Mouse (Mus musculus): ENCODE results near the gene Gm10837.

DNA sequence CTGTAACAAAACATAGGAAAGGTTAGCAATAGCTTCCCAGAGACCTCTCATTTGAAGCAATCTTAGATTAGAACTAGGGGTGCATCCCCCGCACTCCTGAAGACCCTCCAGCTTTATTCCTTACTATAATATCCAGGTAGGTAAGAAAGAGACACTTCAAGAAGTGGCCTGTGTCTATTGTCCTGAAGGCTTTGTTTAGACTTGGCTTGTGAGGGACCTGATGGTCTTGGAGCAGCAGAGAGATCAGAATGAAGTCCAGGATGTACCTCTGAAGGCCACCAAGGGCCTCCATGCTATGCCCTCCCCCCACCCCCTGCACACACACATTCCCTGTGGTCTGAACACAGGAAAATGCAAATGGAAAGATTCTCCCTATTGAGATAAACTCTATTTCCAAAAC, 30.6 kb upstream of the Gm10837 start:
- no peak for TF ChIP-seq GATA1 (IDR thresholded peaks at IDR 0.05; ENCODE audit: borderline replicate concordance, low read length)
- no peak for TF ChIP-seq FLI1 (IDR thresholded peaks at IDR 0.05; ENCODE audit: low read length)
